Mouse (Mus musculus) liver, postnatal 0 days (tissue): ENCODE results near the gene Atp5d.
A peak's percentile ranks its signal among the peaks of the same experiment; 100 is the strongest.

ENCODE experiments used
- CTCF ChIP-seq: sonication (generic); IDR thresholded peaks from 2 replicates; pipeline ENCODE4 v1.5.1; 2016; ENCODE audit warnings: antibody characterized with exemption, low read depth
- EP300 ChIP-seq: IDR thresholded peaks from 2 replicates; pipeline ENCODE4 v1.6.1; 2016; ENCODE audit warnings: antibody characterized with exemption, low read depth, mild to moderate bottlenecking

GRCm38 (mm10) chr10:80160455-80161371 lies 22.3 kb downstream of the Atp5d start:
- no peak; the same call in 1 of the 2 replicates for TF ChIP-seq CTCF
- peak; percentile 14; the same call in 1 of the 2 replicates for TF ChIP-seq EP300
